ENCODE assay signal across 7 mouse cellular contexts in genomic region chr6:31189060-31189459, GRCm38 (mm10).
DNase-seq lines count a peak whose midpoint lies in the region; ATAC-seq and TF ChIP-seq lines count a peak whose summit lies in the region.

No protein-coding gene starts in this region.

- no peak overlapping the region for H3K4me3 ChIP-seq in left cerebral cortex, adult 2 months

- no peak for DNase-seq in left cerebral cortex, adult 2 months (ENCODE audit: extremely low spot score in 1 of 2, low spot score in 2 of 2)
- DNase-seq in left cerebral cortex, adult 9 months (ENCODE audit: low spot score in 2 of 2): no peak
- DNase-seq in Patski (ENCODE audit: low read depth, low spot score) (no peak), liver (peak; percentile 22)
- DNase-seq in cerebellum, postnatal 14 days: peak; percentile 30 to 40
- DNase-seq in thymus, postnatal 10 days (ENCODE audit: low spot score in 2 of 2): peak; percentile 23 to 56
- DNase-seq in urinary bladder, adult 18-20 months (ENCODE audit: low spot score in 2 of 2): no peak

- H3K27me3 ChIP-seq in Patski: no peaks in the 10 kb centered on the region

- intact Hi-C loops in left cerebral cortex, adult 2 months (cut with DNase I): no loop called here

- TF ChIP-seq CTCF in left cerebral cortex, adult 2 months (IDR thresholded peaks at IDR 0.05): peak; percentile 63
- TF ChIP-seq CTCF in Patski (IDR thresholded peaks at IDR 0.05): peak; percentile 67

- in situ Hi-C loops in Patski (cut with MboI; ENCODE audit: low pct_unique_long_range_greater_than_20kb): no loop called here

- CTCF ChIA-PET in Patski (lab: Charles Lee): no interaction called here

- no peak for ATAC-seq in Patski

- POLR2A ChIA-PET in Patski (lab: Charles Lee): interaction anchor here (1.1 kb wide), 1 partner anchor 211 kb away, joined by 3 read pairs; no protein-coding TSS in a partner anchor

- no peak overlapping the region for H3K27ac ChIP-seq in left cerebral cortex, adult 2 months

Comparison
In these comparisons a context has a peak if more than half of its experiments do, and no peak if none do; other contexts are left out.
1. DNase-seq: peak in cerebellum, postnatal 14 days (2 of 2), liver (single experiment) and thymus, postnatal 10 days (2 of 2); none in left cerebral cortex, adult 2 months (0 of 2), left cerebral cortex, adult 9 months (0 of 2), Patski (single experiment) and urinary bladder, adult 18-20 months (0 of 2).